Mouse (Mus musculus): ENCODE measurements at regions not wholly inside any gene's neighbourhood (a gene's known extent, or its start where the extent isn't known, plus 50 kb on each side); places are given as distances from the start of the nearest gene placed in this dataset.

DNA sequence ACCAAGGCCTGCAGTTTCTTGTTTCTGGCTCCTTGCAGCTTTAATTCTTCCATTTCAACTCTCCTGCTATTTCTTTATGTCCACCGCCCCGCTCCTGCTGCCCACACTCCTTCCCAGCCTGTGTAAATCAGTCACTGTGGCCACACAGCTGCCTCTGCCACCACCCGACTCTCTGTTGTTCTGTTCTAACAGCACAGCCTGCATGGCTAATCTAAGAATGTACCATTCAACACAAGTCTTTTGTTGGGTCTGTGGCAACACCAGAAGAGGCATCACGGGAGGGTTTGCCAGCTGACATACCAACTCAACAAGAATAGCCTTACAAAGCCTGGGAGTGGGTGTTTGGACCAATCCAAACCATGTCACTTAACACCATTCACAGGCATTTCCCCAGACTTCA, 264.9 kb upstream of the Pum3 start:
- Histone ChIP-seq H3K9me3 (ENCODE audit: control insufficient read depth, low read length) (0 out of 2 replicates have a peak, but pooled peaks cover 4% of the 10 kb centered on the region), H3K36me3 (ENCODE audit: control insufficient read depth, insufficient read depth, low read length) (no peaks in the 10 kb centered on the region), H3K27me3 (replicated peaks; ENCODE audit: control insufficient read depth, insufficient read depth, low read length) (no peaks in the 10 kb centered on the region), H3K4me1 (replicated peaks; ENCODE audit: control insufficient read depth, insufficient read depth, low read length) (no peaks in the 10 kb centered on the region), H3K4me2 (ENCODE audit: low read length) (no peak overlapping the region), H3K9ac (ENCODE audit: low read length) (no peak overlapping the region), H3K4me3 (ENCODE audit: low read depth, low read length) (no peak overlapping the region), H3K27ac (ENCODE audit: low read depth) (no peak overlapping the region)
- no peak for ATAC-seq (replicated peaks; ENCODE audit: low FRiP score, low TSS enrichment, low read depth)
- no peak for DNase-seq (ENCODE audit: low spot score)
- 91% methylated on average over 4 of the region's 4 CpGs for WGBS

DNA sequence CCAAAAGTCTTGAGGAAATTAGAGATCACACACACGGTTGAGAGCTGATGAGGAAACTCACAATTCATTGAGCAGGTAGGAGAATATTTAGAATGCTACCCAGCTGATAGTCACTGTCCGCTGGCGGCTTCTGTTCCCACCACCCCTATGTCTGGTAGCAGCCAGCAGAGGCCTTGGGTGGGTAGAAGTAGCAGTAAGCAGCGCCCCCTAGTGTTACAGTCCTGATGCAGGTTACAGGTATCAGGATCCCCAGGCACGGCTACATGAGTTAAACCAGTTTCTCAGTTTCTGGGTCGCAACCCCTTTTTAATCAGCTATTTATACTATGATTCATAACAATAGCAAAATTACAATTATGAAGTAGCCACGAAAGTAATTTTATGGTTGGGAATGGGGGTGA, 264.1 kb upstream of the Pum3 start:
- Histone ChIP-seq H3K4me3 (ENCODE audit: low read depth, low read length) (no peak overlapping the region), H3K9ac (ENCODE audit: low read length) (no peak overlapping the region), H3K27me3 (replicated peaks; ENCODE audit: control insufficient read depth, insufficient read depth, low read length) (no peaks in the 10 kb centered on the region), H3K4me1 (replicated peaks; ENCODE audit: control insufficient read depth, insufficient read depth, low read length) (no peaks in the 10 kb centered on the region), H3K4me2 (ENCODE audit: low read length) (no peak overlapping the region), H3K9me3 (ENCODE audit: control insufficient read depth, low read length) (0 out of 2 replicates have a peak, but pooled peaks cover 4% of the 10 kb centered on the region), H3K36me3 (ENCODE audit: control insufficient read depth, insufficient read depth, low read length) (no peaks in the 10 kb centered on the region), H3K27ac (ENCODE audit: low read depth) (no peak overlapping the region)
- no peak for ATAC-seq (replicated peaks; ENCODE audit: low FRiP score, low TSS enrichment, low read depth)
- 74% methylated on average over 7 of the region's 7 CpGs for WGBS
- no peak for DNase-seq (ENCODE audit: low spot score)

DNA sequence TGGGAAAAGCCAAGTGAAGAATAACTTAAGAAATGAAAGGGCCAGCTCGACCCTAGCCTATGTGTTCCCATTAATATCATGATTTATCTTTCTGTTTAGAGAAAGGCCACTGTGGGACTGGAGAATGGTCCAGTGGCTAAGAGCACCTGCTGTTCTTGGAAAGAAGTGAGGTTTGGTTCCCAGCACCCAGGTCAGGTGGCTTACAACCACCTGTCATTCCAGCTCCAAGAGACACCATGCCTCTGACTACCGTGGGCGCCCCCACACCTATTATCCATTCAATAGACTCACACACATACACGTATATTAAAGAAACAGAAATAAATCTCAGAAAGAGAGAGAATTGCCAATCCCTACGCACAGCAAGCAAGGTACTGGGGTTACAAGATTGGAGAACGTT, 263.3 kb upstream of the Pum3 start:
- Histone ChIP-seq H3K27me3 (replicated peaks; ENCODE audit: control insufficient read depth, insufficient read depth, low read length) (no peaks in the 10 kb centered on the region), H3K27ac (ENCODE audit: low read depth) (no peak overlapping the region), H3K4me1 (replicated peaks; ENCODE audit: control insufficient read depth, insufficient read depth, low read length) (no peaks in the 10 kb centered on the region), H3K9ac (ENCODE audit: low read length) (no peak overlapping the region), H3K4me3 (ENCODE audit: low read depth, low read length) (no peak overlapping the region), H3K4me2 (ENCODE audit: low read length) (no peak overlapping the region), H3K9me3 (ENCODE audit: control insufficient read depth, low read length) (0 out of 2 replicates have a peak, but pooled peaks cover 4% of the 10 kb centered on the region), H3K36me3 (ENCODE audit: control insufficient read depth, insufficient read depth, low read length) (no peaks in the 10 kb centered on the region)
- DNase-seq (ENCODE audit: low spot score) (no peak), ATAC-seq (replicated peaks; ENCODE audit: low FRiP score, low TSS enrichment, low read depth) (no peak)
- WGBS: 88% methylated on average over 6 of the region's 6 CpGs

GRCm38 (mm10) chr19:27683426-27683825, 253.8 kb upstream of the Pum3 start:
- no peak for ATAC-seq (replicated peaks; ENCODE audit: low FRiP score, low TSS enrichment, low read depth)

DNA sequence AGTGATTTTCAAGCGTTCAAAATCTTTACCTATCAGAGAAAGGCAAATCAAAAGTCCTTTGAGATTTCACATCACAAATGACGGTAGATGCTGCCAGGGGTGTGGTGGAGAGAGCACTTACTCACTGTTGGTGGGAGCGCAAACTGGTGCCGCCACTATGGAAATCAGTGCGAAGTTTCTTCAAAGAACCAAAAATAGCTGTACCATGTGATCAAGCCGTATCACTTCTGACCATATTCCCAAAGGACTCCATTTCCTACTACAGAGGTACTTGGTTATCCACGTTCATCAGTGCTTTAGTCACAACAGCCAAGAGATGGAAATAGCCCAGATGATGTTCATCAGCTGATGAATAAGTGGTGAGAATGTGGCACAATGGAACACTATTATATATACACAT, 249.8 kb upstream of the Pum3 start:
- ATAC-seq (replicated peaks; ENCODE audit: low FRiP score, low TSS enrichment, low read depth): no peak
- Histone ChIP-seq H3K4me1 (replicated peaks; ENCODE audit: control insufficient read depth, insufficient read depth, low read length) (no peaks in the 10 kb centered on the region), H3K9ac (ENCODE audit: low read length) (no peak overlapping the region), H3K4me2 (ENCODE audit: low read length) (no peak overlapping the region), H3K36me3 (ENCODE audit: control insufficient read depth, insufficient read depth, low read length) (no peaks in the 10 kb centered on the region), H3K4me3 (ENCODE audit: low read depth, low read length) (no peak overlapping the region), H3K27me3 (replicated peaks; ENCODE audit: control insufficient read depth, insufficient read depth, low read length) (no peaks in the 10 kb centered on the region), H3K27ac (ENCODE audit: low read depth) (no peak overlapping the region), H3K9me3 (ENCODE audit: control insufficient read depth, low read length) (0 out of 2 replicates have a peak, but pooled peaks cover 3% of the 10 kb centered on the region)
- DNase-seq (ENCODE audit: low spot score): no peak
- WGBS: 84% methylated on average over 7 of the region's 7 CpGs

More at GRCm38 (mm10) chr19:27683426-27683825, 253.8 kb upstream of the Pum3 start:
- 0 out of 2 replicates have a peak, but pooled peaks cover 7% of the 10 kb centered on the region for H3K9me3 ChIP-seq (ENCODE audit: control insufficient read depth, low read length)
- no peaks in the 10 kb centered on the region for H3K4me1 ChIP-seq (replicated peaks; ENCODE audit: control insufficient read depth, insufficient read depth, low read length)
- no peaks in the 10 kb centered on the region for H3K27me3 ChIP-seq (replicated peaks; ENCODE audit: control insufficient read depth, insufficient read depth, low read length)
- no peak overlapping the region for H3K9ac ChIP-seq (ENCODE audit: low read length)
- no peak for DNase-seq (ENCODE audit: low spot score)
- WGBS: 50% methylated on average over 2 of the region's 2 CpGs
- H3K27ac ChIP-seq (ENCODE audit: low read depth): no peak overlapping the region
- H3K36me3 ChIP-seq (ENCODE audit: control insufficient read depth, insufficient read depth, low read length): no peaks in the 10 kb centered on the region
- no peak overlapping the region for H3K4me3 ChIP-seq (ENCODE audit: low read depth, low read length)
- H3K4me2 ChIP-seq (ENCODE audit: low read length): no peak overlapping the region

- 79% methylated on average over 2 of the region's 2 CpGs for WGBS
- no peaks in the 10 kb centered on the region for H3K9me3 ChIP-seq (ENCODE audit: control insufficient read depth, low read length)
- no peak overlapping the region for H3K9ac ChIP-seq (ENCODE audit: low read length)
- ATAC-seq (replicated peaks; ENCODE audit: low FRiP score, low TSS enrichment, low read depth) (no peak), DNase-seq (ENCODE audit: low spot score) (no peak)
- H3K4me3 ChIP-seq (ENCODE audit: low read depth, low read length): no peak overlapping the region
- H3K36me3 ChIP-seq (ENCODE audit: control insufficient read depth, insufficient read depth, low read length): no peaks in the 10 kb centered on the region
- H3K4me1 ChIP-seq (replicated peaks; ENCODE audit: control insufficient read depth, insufficient read depth, low read length): no peaks in the 10 kb centered on the region
- H3K27me3 ChIP-seq (replicated peaks; ENCODE audit: control insufficient read depth, insufficient read depth, low read length): no peaks in the 10 kb centered on the region
- H3K27ac ChIP-seq (ENCODE audit: low read depth): no peak overlapping the region
- no peak overlapping the region for H3K4me2 ChIP-seq (ENCODE audit: low read length)
Measured at GRCm38 (mm10) chr19:27672679-27673190, 243.1 kb upstream of the Pum3 start.

DNA sequence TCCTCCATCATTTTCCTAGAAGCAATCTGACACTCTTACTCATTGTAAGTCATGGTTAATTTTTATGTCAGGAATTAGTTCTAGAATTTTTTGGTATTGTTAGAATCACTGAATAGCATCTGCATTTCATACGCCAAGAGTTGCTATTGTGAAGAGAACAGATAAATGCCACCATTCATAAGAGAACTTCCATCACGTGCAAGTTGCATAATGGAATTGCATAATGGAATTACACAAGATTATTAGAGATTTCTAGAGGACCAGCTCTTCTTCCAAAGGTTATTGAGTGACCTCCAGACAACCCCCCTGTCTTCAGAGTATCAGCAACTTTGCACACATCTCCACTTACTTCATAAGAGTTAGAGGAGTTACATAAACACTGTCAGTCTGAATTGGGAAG, 233.7 kb upstream of the Pum3 start:
- Histone ChIP-seq H3K4me1 (replicated peaks; ENCODE audit: control insufficient read depth, insufficient read depth, low read length) (no peaks in the 10 kb centered on the region), H3K9me3 (ENCODE audit: control insufficient read depth, low read length) (no peaks in the 10 kb centered on the region), H3K36me3 (ENCODE audit: control insufficient read depth, insufficient read depth, low read length) (no peaks in the 10 kb centered on the region), H3K9ac (ENCODE audit: low read length) (no peak overlapping the region), H3K4me2 (ENCODE audit: low read length) (no peak overlapping the region), H3K27me3 (replicated peaks; ENCODE audit: control insufficient read depth, insufficient read depth, low read length) (no peaks in the 10 kb centered on the region), H3K4me3 (ENCODE audit: low read depth, low read length) (no peak overlapping the region), H3K27ac (ENCODE audit: low read depth) (no peak overlapping the region)
- ATAC-seq (replicated peaks; ENCODE audit: low FRiP score, low TSS enrichment, low read depth) (no peak), DNase-seq (ENCODE audit: low spot score) (no peak)
- 78% methylated on average over 2 of the region's 2 CpGs for WGBS

GRCm38 (mm10) chr19:27641001-27641400, 211.4 kb upstream of the Pum3 start:
- Histone ChIP-seq H3K4me2 (ENCODE audit: low read length) (no peak overlapping the region), H3K27ac (ENCODE audit: low read depth) (no peak overlapping the region), H3K9me3 (ENCODE audit: control insufficient read depth, low read length) (no peaks in the 10 kb centered on the region), H3K36me3 (ENCODE audit: control insufficient read depth, insufficient read depth, low read length) (no peaks in the 10 kb centered on the region), H3K4me3 (ENCODE audit: low read depth, low read length) (no peak overlapping the region), H3K27me3 (replicated peaks; ENCODE audit: control insufficient read depth, insufficient read depth, low read length) (no peaks in the 10 kb centered on the region), H3K9ac (ENCODE audit: low read length) (no peak overlapping the region), H3K4me1 (replicated peaks; ENCODE audit: control insufficient read depth, insufficient read depth, low read length) (no peaks in the 10 kb centered on the region)
- ATAC-seq (replicated peaks; ENCODE audit: low FRiP score, low TSS enrichment, low read depth): no peak
- WGBS: 46% methylated on average over 3 of the region's 3 CpGs
- DNase-seq (ENCODE audit: low spot score): no peak

DNA sequence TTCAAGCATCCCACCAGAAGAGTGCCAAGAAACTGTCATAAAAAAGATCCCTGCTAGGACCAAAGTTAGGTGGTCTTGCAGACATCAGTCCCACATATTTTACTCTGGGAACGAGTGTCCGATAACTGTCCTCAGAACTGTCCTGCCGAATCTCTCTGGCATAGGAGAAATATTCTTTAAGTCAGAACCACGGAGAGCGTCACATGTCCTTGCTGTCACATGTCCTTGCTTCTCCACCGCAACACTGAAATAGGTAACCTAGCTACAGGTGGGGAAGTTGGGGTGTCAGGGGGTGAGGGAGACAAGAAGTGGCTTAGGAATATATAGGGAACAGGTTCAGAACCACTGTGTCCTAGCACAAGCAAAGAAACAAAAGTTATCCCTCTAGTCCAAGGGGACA, 203.5 kb upstream of the Pum3 start:
- Histone ChIP-seq H3K27me3 (replicated peaks; ENCODE audit: control insufficient read depth, insufficient read depth, low read length) (no peaks in the 10 kb centered on the region), H3K9me3 (ENCODE audit: control insufficient read depth, low read length) (no peaks in the 10 kb centered on the region), H3K9ac (ENCODE audit: low read length) (no peak overlapping the region), H3K4me2 (ENCODE audit: low read length) (no peak overlapping the region), H3K4me1 (replicated peaks; ENCODE audit: control insufficient read depth, insufficient read depth, low read length) (no peaks in the 10 kb centered on the region), H3K4me3 (ENCODE audit: low read depth, low read length) (no peak overlapping the region), H3K36me3 (ENCODE audit: control insufficient read depth, insufficient read depth, low read length) (no peaks in the 10 kb centered on the region), H3K27ac (ENCODE audit: low read depth) (no peak overlapping the region)
- DNase-seq (ENCODE audit: low spot score) (no peak), ATAC-seq (replicated peaks; ENCODE audit: low FRiP score, low TSS enrichment, low read depth) (no peak)
- WGBS: 75% methylated on average over 6 of the region's 6 CpGs
